Mouse (Mus musculus) spleen, adult 10 weeks (tissue): ENCODE data around the gene Fcrla. TPM values are rescaled to one million over a fixed set of nuclear protein-coding genes. Genes with fewer than 3 reads are reported as not detected.

Experiments used
- polyA plus RNA-seq: library from polyadenylated mRNA; stranded (reverse); fragments of 350-450 nt; fragmentation: Illumina TruSeq; extraction: RNeasy Lipid Tissue Mini Kit (QIAGEN cat#74804); gene quantifications from one replicate; pipeline ENCODE4 v1.2.3, GENCODE M21; 2015; ENCODE audit warnings: low replicate concordance; ENCODE audit not compliant: insufficient read depth

Fcrla gene
- polyA plus RNA-seq = 224 TPM

GRCm38 (mm10) chr1:170927378-170927777 is at the start of gene Fcrla:
Gene Fcrla, minus strand, starts transcription at chr1:170927583.

GRCm38 (mm10) chr1:170976447-170976846 is 49.1 kb upstream of the Fcrla start, which contains the start of gene Fcgr2b:
Gene Fcgr2b, minus strand, starts transcription at chr1:170976547.

GRCm38 (mm10) chr1:170912891-170913615 is 14.3 kb downstream of the Fcrla start, which contains the start of gene Fcrlb:
Gene Fcrlb, minus strand, starts transcription at chr1:170912941.

GRCm38 (mm10) chr1:170884978-170885561 is 42.3 kb downstream of the Fcrla start, which contains the start of the genes Gm26620 and Dusp12:
Gene Gm26620, plus strand, starts transcription at chr1:170885065.
Gene Dusp12, minus strand, starts transcription at chr1:170885540.

GRCm38 (mm10) chr1:170867691-170868105 is 59.7 kb downstream of the Fcrla start, which contains the start of gene Atf6:
Gene Atf6, minus strand, starts transcription at chr1:170867771.

Other genes with a start within 250 kb of the Fcrla start
- gene Atf6, start 59.8 kb downstream of the Fcrla start, polyA plus RNA-seq = 34.6 TPM
- 0.33 TPM for gene Gm26620, start 42.5 kb downstream of the Fcrla start, polyA plus RNA-seq
- 33.1 TPM for gene Dusp12, start 42.0 kb downstream of the Fcrla start, polyA plus RNA-seq
- not detected for gene Fcrlb, start 14.6 kb downstream of the Fcrla start, polyA plus RNA-seq
- gene Fcgr2b, start 49.0 kb upstream of the Fcrla start, polyA plus RNA-seq = 241 TPM
- 32.6 TPM for gene Fcgr4, start 91.3 kb upstream of the Fcrla start, polyA plus RNA-seq
- 94.5 TPM for gene Fcgr3, start 137.4 kb upstream of the Fcrla start, polyA plus RNA-seq
- gene Cfap126, start 186.3 kb upstream of the Fcrla start, polyA plus RNA-seq = 4.5 TPM
- gene Sdhc, start 223.0 kb upstream of the Fcrla start, polyA plus RNA-seq = 88.5 TPM
- 0.87 TPM for gene Mpz, start 223.1 kb upstream of the Fcrla start, polyA plus RNA-seq